Mouse (Mus musculus) inflammation-experienced regulatory T-cells, adult 6 months (primary cell): ENCODE data around the gene Rtn4rl1. TPM values are rescaled to one million over a fixed set of nuclear protein-coding genes. Genes with fewer than 3 reads are reported as not detected.
"Not testable (repeated sequence)": the region's sequence is repeated elsewhere in the genome, so short reads cannot be mapped to it uniquely, and the experiment has no call there.

ENCODE experiments used
- ATAC-seq: one replicate; pipeline ENCODE4 v1.8.0; 2017
- polyA plus RNA-seq, 3 experiments: library from polyadenylated mRNA; unstranded; fragments of 100-300 nt; shearing (Covaris generic); gene quantifications; one replicate each; pipeline ENCODE4 v1.2.1; 2017

The Rtn4rl1 gene
- polyA plus RNA-seq, 3 experiments from 2014 or later, result 1.3 to 2.5 (median 2.2) TPM

- ATAC-seq, result no peak
These were observed 27.3 kb upstream of the Rtn4rl1 start for GRCm38 (mm10) chr11:75166193-75166842.

- no peak for ATAC-seq
These were observed 26.5 kb upstream of the Rtn4rl1 start for GRCm38 (mm10) chr11:75166861-75167642.

- no peak for ATAC-seq
These were observed 25.7 kb upstream of the Rtn4rl1 start for GRCm38 (mm10) chr11:75167643-75168589.

GRCm38 (mm10) chr11:75168590-75169361 is 24.8 kb upstream of the Rtn4rl1 start:
- ATAC-seq, result peak; percentile 20

GRCm38 (mm10) chr11:75169405-75170080 is 24.0 kb upstream of the Rtn4rl1 start, which contains the start of gene Hic1:
TSS of gene Hic1 (minus strand) at chr11:75169519.
- no peak for ATAC-seq

- peak; percentile 44 for ATAC-seq
These were observed 23.3 kb upstream of the Rtn4rl1 start for GRCm38 (mm10) chr11:75170136-75170751.

GRCm38 (mm10) chr11:75171186-75171865 is 22.3 kb upstream of the Rtn4rl1 start:
- ATAC-seq, result no peak

GRCm38 (mm10) chr11:75172151-75173094 is 21.2 kb upstream of the Rtn4rl1 start:
- no peak for ATAC-seq

GRCm38 (mm10) chr11:75173095-75173798 is 20.3 kb upstream of the Rtn4rl1 start:
- peak; percentile 62 for ATAC-seq

- ATAC-seq, result no peak
These were observed 19.8 kb upstream of the Rtn4rl1 start for GRCm38 (mm10) chr11:75173799-75174165.

GRCm38 (mm10) chr11:75174574-75174973 is 19.0 kb upstream of the Rtn4rl1 start:
- not testable (repeated sequence) for ATAC-seq

- ATAC-seq, result no peak
These were observed 15.6 kb upstream of the Rtn4rl1 start for GRCm38 (mm10) chr11:75178011-75178410.

GRCm38 (mm10) chr11:75178672-75179208 is 14.8 kb upstream of the Rtn4rl1 start, which contains the start of gene Ovca2:
TSS of gene Ovca2 (minus strand) at chr11:75178835.
- peak; percentile 97 for ATAC-seq

- ATAC-seq, result no peak
These were observed 9.5 kb upstream of the Rtn4rl1 start for GRCm38 (mm10) chr11:75183917-75184570.

GRCm38 (mm10) chr11:75184573-75184972 is 9.0 kb upstream of the Rtn4rl1 start:
- ATAC-seq, result no peak

GRCm38 (mm10) chr11:75184986-75185385 is 8.6 kb upstream of the Rtn4rl1 start:
- no peak for ATAC-seq

GRCm38 (mm10) chr11:75189713-75190370 is 3.7 kb upstream of the Rtn4rl1 start:
- no peak for ATAC-seq
